ENCODE assay signal across 13 mouse cellular contexts in the genomic region with DNA sequence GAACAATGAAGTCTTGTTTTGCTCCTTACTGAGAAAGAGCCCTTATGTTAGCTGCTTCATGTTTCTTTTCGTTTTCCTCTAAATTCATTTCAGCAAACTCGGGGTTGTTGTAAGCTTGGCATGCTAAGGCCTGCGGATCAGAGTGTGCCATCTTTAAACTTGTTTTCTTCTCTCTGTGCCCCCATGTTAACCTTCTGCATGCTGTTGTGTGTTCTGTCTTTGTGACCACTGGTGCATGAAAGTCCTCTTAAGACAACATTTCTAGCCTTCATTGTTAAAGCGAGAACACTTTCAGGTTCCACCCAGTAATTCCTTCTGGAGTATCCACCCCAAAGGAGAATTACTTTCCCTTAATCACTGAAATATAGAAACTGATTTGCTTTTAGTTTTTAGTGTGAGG.
"Had no signal": no experiment of that assay in that cellular context is flagged by ENCODE, and none has a peak within 500 bp of the region (broad histone marks: within the 10 kb centered on the region; RNA-seq: fewer than 3 reads in every experiment).

No protein-coding gene starts in this region.

- H3K4me1 ChIP-seq: liver, embryonic 13.5 days; stomach, embryonic 15.5 days had no signal

- H3K36me3 ChIP-seq: liver, embryonic 13.5 days; midbrain, embryonic 13.5 days; stomach, embryonic 15.5 days had no signal

- H3K9ac ChIP-seq: liver, embryonic 13.5 days; midbrain, embryonic 13.5 days; stomach, embryonic 15.5 days had no signal

- DNase-seq: kidney, postnatal 36 days; layer of hippocampus, postnatal 36 days; liver, embryonic 13.5 days; lung, adult 2 months; lung, postnatal 14 days; lung, postnatal 4 days; right cerebral cortex, postnatal 25 days; spleen, adult 18-20 months; thymus, postnatal 25 days had no signal

- H3K4me3 ChIP-seq: left cerebral cortex, adult 2 months; liver, embryonic 13.5 days; midbrain, embryonic 13.5 days; stomach, embryonic 15.5 days had no signal

- ATAC-seq: midbrain, embryonic 13.5 days had no signal

- H3K27ac ChIP-seq: kidney, postnatal 0 days; left cerebral cortex, adult 2 months; liver, embryonic 13.5 days; midbrain, embryonic 13.5 days; stomach, embryonic 15.5 days had no signal

- H3K9me3 ChIP-seq: liver, embryonic 13.5 days; midbrain, embryonic 13.5 days; stomach, embryonic 15.5 days had no signal

- H3K4me2 ChIP-seq: liver, embryonic 13.5 days; midbrain, embryonic 13.5 days; stomach, embryonic 15.5 days had no signal

- H3K27me3 ChIP-seq: liver, embryonic 13.5 days; midbrain, embryonic 13.5 days; stomach, embryonic 15.5 days had no signal
